Mouse (Mus musculus): ENCODE results near the gene Bola1. TPM values are rescaled to one million over a fixed set of nuclear protein-coding genes. Genes with fewer than 3 reads are reported as not detected.
"Not testable (repeated sequence)": the region's sequence is repeated elsewhere in the genome, so short reads cannot be mapped to it uniquely, and the experiment has no call there.

Gene Bola1
- polyA plus RNA-seq, 1 experiment = 67.8 TPM

- Histone ChIP-seq H3K27ac (ENCODE audit: insufficient read depth, low read depth, low read length) (no peak overlapping the region), H3K36me3 (ENCODE audit: control insufficient read depth, insufficient read depth, low read length) (no peaks in the 10 kb centered on the region), H3K27me3 (replicated peaks; ENCODE audit: control insufficient read depth, insufficient read depth, low read length) (no peaks in the 10 kb centered on the region), H3K4me3 (ENCODE audit: insufficient read depth, low read depth, low read length) (no peak overlapping the region), H3K4me1 (ENCODE audit: control insufficient read depth, insufficient read depth, low read length) (peaks cover 10% of the 10 kb centered on the region; the same call in 1 of the 2 replicates)
- TF ChIP-seq POLR2A (IDR thresholded peaks at IDR 0.05; ENCODE audit: low read depth, low read length) (no peak), CTCF (conservative IDR thresholded peaks at IDR 0.05; ENCODE audit: insufficient read depth, insufficient read length, low read depth, low read length) (no peak)
- DNase-seq = peak; percentile 21
- WGBS = 17% methylated on average over 2 of the region's 2 CpGs
These were observed 5.9 kb upstream of the Bola1 start for GRCm38 (mm10) chr3:96225421-96225820.

GRCm38 (mm10) chr3:96222774-96223173, 3.3 kb upstream of the Bola1 start:
- WGBS = 88% methylated on average over 4 of the region's 4 CpGs
- TF ChIP-seq CTCF (conservative IDR thresholded peaks at IDR 0.05; ENCODE audit: insufficient read depth, insufficient read length, low read depth, low read length) (no peak), POLR2A (IDR thresholded peaks at IDR 0.05; ENCODE audit: low read depth, low read length) (no peak)
- Histone ChIP-seq H3K36me3 (ENCODE audit: control insufficient read depth, insufficient read depth, low read length) (no peaks in the 10 kb centered on the region), H3K4me3 (ENCODE audit: insufficient read depth, low read depth, low read length) (no peak overlapping the region), H3K4me1 (ENCODE audit: control insufficient read depth, insufficient read depth, low read length) (peaks cover 19% of the 10 kb centered on the region; the same call in 1 of the 2 replicates), H3K27me3 (replicated peaks; ENCODE audit: control insufficient read depth, insufficient read depth, low read length) (no peaks in the 10 kb centered on the region), H3K27ac (ENCODE audit: insufficient read depth, low read depth, low read length) (no peak overlapping the region)
- no peak for DNase-seq

- Histone ChIP-seq H3K36me3 (ENCODE audit: control insufficient read depth, insufficient read depth, low read length) (no peaks in the 10 kb centered on the region), H3K27ac (ENCODE audit: insufficient read depth, low read depth, low read length) (peak overlapping the region; percentile 77), H3K4me1 (ENCODE audit: control insufficient read depth, insufficient read depth, low read length) (peaks cover 19% of the 10 kb centered on the region; the same call in 1 of the 2 replicates), H3K27me3 (replicated peaks; ENCODE audit: control insufficient read depth, insufficient read depth, low read length) (no peaks in the 10 kb centered on the region), H3K4me3 (ENCODE audit: insufficient read depth, low read depth, low read length) (peak overlapping the region; percentile 55)
- peak; percentile 33 for DNase-seq
- 24% methylated on average over 9 of the region's 9 CpGs for WGBS
- TF ChIP-seq POLR2A (IDR thresholded peaks at IDR 0.05; ENCODE audit: low read depth, low read length) (no peak), CTCF (conservative IDR thresholded peaks at IDR 0.05; ENCODE audit: insufficient read depth, insufficient read length, low read depth, low read length) (no peak)
These were observed 2.1 kb upstream of the Bola1 start for GRCm38 (mm10) chr3:96221640-96222038.

GRCm38 (mm10) chr3:96220765-96221639, 1.5 kb upstream of the Bola1 start, which contains the start of the genes Hist2h2ac and Hist2h2be:
Gene Hist2h2ac, minus strand, starts transcription at chr3:96220880.
Gene Hist2h2be, plus strand, starts transcription at chr3:96221119.
- no peaks in the 10 kb centered on the region for H3K36me3 ChIP-seq (ENCODE audit: control insufficient read depth, insufficient read depth, low read length)
- H3K4me1 ChIP-seq (ENCODE audit: control insufficient read depth, insufficient read depth, low read length) = peaks cover 19% of the 10 kb centered on the region; the same call in 1 of the 2 replicates
- DNase-seq = peak; percentile 97
- H3K4me3 ChIP-seq (ENCODE audit: insufficient read depth, low read depth, low read length) = peak within 1 kb of the TSS; percentile 74
- WGBS = under 1% methylated on average over 43 of the region's 43 CpGs
- peak; percentile 86 for TF ChIP-seq POLR2A (IDR thresholded peaks at IDR 0.05; ENCODE audit: low read depth, low read length)
- no peak for TF ChIP-seq CTCF (conservative IDR thresholded peaks at IDR 0.05; ENCODE audit: insufficient read depth, insufficient read length, low read depth, low read length)
- H3K27me3 ChIP-seq (replicated peaks; ENCODE audit: control insufficient read depth, insufficient read depth, low read length) = no peaks in the 10 kb centered on the region
- H3K27ac ChIP-seq (ENCODE audit: insufficient read depth, low read depth, low read length) = peak within 1 kb of the TSS; percentile 94

GRCm38 (mm10) chr3:96220131-96220764, 739 bp upstream of the Bola1 start:
- not testable (repeated sequence) for DNase-seq; H3K36me3 ChIP-seq (ENCODE audit: control insufficient read depth, insufficient read depth, low read length); H3K27me3 ChIP-seq (replicated peaks; ENCODE audit: control insufficient read depth, insufficient read depth, low read length)
- WGBS = 1% methylated on average over 36 of the region's 47 CpGs
- peak overlapping the region; percentile 74 for H3K4me3 ChIP-seq (ENCODE audit: insufficient read depth, low read depth, low read length)
- H3K4me1 ChIP-seq (ENCODE audit: control insufficient read depth, insufficient read depth, low read length) = peaks cover 15% of the 10 kb centered on the region; the same call in 1 of the 2 replicates
- peak overlapping the region; percentile 94 for H3K27ac ChIP-seq (ENCODE audit: insufficient read depth, low read depth, low read length)

- TF ChIP-seq CTCF (conservative IDR thresholded peaks at IDR 0.05; ENCODE audit: insufficient read depth, insufficient read length, low read depth, low read length) (peak; percentile 28; the same call in 1 of the 2 replicates), POLR2A (IDR thresholded peaks at IDR 0.05; ENCODE audit: low read depth, low read length) (no peak)
- WGBS = under 1% methylated on average over 12 of the region's 12 CpGs
- no peaks in the 10 kb centered on the region for H3K36me3 ChIP-seq (ENCODE audit: control insufficient read depth, insufficient read depth, low read length)
- no peaks in the 10 kb centered on the region for H3K27me3 ChIP-seq (replicated peaks; ENCODE audit: control insufficient read depth, insufficient read depth, low read length)
- peak; percentile 49 for DNase-seq
- peaks cover 15% of the 10 kb centered on the region; the same call in 1 of the 2 replicates for H3K4me1 ChIP-seq (ENCODE audit: control insufficient read depth, insufficient read depth, low read length)
- H3K27ac ChIP-seq (ENCODE audit: insufficient read depth, low read depth, low read length) = peak overlapping the region; percentile 94
- H3K4me3 ChIP-seq (ENCODE audit: insufficient read depth, low read depth, low read length) = peak overlapping the region; percentile 74
These were observed 293 bp downstream of the Bola1 start for GRCm38 (mm10) chr3:96219191-96219641.

GRCm38 (mm10) chr3:96209242-96209641, 10.3 kb downstream of the Bola1 start:
- H3K27me3 ChIP-seq (replicated peaks; ENCODE audit: control insufficient read depth, insufficient read depth, low read length) = no peaks in the 10 kb centered on the region
- H3K36me3 ChIP-seq (ENCODE audit: control insufficient read depth, insufficient read depth, low read length) = no peaks in the 10 kb centered on the region
- no peak overlapping the region for H3K27ac ChIP-seq (ENCODE audit: insufficient read depth, low read depth, low read length)
- peak; percentile 33 for DNase-seq
- no peak overlapping the region for H3K4me3 ChIP-seq (ENCODE audit: insufficient read depth, low read depth, low read length)
- TF ChIP-seq POLR2A (IDR thresholded peaks at IDR 0.05; ENCODE audit: low read depth, low read length) (no peak), CTCF (conservative IDR thresholded peaks at IDR 0.05; ENCODE audit: insufficient read depth, insufficient read length, low read depth, low read length) (peak; percentile 30; the same call in 1 of the 2 replicates)
- no peaks in the 10 kb centered on the region for H3K4me1 ChIP-seq (ENCODE audit: control insufficient read depth, insufficient read depth, low read length)
- 34% methylated on average over 15 of the region's 15 CpGs for WGBS
